Mouse (Mus musculus) MEL-GATA-1-ER (cell line): ENCODE results near the gene Fnbp1l.

Source experiments
- DNase-seq: peaks from one replicate; pipeline ENCODE4 v3.0.0-alpha.2; 2012; ENCODE audit warnings: low read depth; ENCODE audit errors: extremely low read depth

Fnbp1l gene

DNA sequence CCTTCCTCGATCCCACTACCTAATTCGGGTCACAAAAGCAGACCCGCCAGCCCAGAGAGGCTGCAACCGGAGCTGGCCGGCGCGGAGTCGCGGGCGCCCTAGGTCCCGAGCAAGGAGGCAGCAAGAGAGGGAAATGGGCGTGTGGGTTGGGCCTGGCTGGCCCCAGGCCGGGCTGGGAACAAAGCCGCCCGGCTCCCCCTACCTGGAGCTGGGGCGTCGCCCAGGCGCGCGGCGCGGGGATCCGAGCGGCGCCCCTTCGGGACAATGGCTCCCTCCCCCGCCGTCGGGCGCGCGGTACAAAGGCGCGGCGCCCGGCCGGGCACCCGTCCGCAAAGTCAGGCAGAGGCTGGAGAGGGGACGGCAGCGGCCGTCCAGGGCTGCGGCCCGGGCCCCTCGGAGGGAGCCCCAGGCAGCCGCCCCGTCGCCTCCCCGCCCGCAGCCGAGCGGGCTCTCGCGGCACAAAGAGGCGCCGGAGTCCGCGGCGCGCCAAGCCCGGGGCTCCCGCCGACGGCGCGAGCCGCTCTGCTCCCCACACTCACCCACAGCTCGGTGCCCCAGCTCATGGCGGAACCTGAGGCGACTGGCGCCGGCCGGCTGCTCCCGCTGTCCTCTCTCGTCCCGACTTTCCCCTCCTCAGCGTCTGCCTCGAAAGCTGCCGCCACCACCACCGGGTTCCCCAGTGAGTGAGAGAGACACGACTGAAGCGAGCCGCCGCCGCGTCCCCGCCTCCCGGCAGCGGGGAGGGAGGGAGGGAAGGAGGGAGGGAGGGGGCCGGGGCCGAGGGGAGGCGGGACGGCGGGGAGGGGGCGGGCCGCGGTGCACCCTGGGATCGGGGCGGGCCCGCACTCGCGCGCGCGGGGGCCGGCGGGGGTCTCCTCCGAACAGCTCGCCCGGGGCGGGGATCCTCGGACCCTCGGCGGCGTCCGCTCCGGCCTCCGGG, at the start of gene Fnbp1l:
Fnbp1l (minus strand) TSS at position 725 of the 940 bp plus-strand sequence.
- DNase-seq: no peak

DNA sequence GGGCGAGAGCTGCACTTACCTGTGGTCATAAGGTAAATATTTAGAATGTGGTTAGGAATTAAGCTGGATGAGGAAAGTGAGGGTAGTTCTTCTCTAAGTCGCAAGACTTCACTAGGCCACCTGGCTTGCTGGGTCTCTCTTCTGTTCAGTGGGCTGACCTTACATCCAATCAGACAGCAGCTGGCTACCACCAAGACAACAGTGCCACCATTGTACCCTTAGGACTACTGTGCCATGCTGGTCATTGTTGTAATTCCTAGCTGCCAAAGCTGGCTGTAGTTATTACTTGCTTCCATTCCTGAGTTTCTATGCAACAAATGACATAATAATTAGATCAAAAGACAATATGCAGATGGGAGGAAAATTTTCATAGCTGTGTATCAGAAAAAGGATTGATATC, 41.3 kb upstream of the Fnbp1l start:
- no peak for DNase-seq

DNA sequence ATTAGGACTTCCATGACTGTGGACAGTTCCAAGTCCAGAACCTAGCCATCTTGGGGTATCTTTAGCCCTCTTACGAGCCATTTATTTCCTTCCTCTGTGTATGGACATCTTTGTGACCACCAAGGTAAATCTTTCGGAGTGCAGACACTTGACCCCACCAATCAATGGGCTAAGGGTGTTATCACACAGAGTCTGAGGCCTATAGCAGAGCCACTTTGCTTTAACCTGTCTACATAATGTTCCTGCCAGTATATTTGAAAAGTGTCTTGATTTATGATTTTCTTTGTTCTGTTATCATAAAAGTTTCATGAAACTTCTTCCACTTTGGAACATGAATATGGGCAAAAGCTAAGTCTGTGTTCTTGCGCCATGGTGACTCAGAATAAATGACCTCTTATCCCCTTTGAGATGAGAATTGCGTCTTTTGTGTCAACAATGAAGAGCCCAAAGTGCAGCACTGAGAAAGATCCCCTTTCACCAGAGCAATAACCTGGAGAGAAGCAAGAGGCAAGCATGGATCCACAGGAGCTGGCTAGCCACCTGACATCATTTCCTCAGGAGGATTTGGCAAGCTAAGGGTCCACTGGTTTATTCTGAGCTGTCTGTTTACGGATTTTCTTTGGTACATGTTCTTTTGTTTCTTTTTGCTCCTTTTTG, 39.9 kb upstream of the Fnbp1l start:
- DNase-seq: no peak

DNA sequence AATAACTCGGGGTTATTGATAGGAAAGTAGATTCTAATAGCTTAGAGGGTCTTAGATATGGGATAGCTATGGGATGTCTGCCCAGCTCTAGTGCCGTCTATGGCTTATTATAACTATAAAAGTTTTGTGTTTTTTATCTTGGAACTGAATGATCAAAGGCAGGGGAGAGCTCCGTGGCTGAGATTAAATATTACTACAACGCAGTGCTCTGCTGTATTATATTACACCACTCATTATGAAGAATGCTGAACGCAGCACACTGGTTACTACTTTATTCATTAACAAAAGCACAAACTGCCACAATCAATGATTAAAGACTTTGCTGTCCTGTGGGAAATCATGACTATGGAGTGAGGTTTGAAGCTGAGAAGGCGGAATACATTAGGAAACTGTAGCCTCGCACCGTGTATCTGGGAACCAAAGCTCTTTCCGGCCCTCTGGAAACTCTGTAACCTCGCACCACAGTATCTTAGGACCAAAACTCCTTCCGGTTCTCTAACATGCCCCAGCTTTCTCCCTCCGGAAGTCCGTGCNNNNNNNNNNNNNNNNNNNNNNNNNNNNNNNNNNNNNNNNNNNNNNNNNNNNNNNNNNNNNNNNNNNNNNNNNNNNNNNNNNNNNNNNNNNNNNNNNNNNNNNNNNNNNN, 27.8 kb upstream of the Fnbp1l start:
- DNase-seq: no peak

DNA sequence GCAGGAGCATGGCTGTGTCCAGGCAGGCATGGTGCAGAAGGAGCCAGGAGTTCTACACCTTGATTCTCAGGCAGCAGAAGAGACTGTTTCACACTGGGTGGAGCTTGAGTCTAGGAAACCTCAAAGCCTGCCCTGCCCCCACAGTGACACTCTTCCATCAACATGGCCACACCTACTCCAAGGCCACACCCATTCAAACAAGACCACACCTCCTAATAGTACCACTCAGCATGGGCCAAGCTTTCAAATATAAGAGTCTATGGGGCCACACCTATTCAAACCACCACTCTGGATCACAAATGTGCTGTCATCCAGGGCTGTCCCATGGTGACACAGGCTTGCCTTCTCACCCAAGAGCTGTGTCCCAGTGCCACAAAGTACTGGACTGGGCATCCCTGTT, 20.8 kb upstream of the Fnbp1l start:
- DNase-seq: no peak

DNA sequence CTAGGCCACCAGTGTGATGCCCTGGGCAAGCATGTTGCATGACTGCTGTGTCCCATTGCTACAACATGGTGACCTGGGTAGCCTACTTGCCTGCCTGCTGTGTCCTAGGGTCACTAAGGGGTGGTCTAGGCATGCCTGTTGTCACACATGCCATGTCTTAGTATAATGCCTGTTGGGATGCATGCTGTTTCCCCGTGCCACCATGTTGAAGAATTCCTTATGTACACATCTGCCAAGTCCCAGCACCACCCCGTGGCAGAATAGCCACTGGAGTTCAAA, 19.6 kb upstream of the Fnbp1l start:
- DNase-seq: no peak

DNA sequence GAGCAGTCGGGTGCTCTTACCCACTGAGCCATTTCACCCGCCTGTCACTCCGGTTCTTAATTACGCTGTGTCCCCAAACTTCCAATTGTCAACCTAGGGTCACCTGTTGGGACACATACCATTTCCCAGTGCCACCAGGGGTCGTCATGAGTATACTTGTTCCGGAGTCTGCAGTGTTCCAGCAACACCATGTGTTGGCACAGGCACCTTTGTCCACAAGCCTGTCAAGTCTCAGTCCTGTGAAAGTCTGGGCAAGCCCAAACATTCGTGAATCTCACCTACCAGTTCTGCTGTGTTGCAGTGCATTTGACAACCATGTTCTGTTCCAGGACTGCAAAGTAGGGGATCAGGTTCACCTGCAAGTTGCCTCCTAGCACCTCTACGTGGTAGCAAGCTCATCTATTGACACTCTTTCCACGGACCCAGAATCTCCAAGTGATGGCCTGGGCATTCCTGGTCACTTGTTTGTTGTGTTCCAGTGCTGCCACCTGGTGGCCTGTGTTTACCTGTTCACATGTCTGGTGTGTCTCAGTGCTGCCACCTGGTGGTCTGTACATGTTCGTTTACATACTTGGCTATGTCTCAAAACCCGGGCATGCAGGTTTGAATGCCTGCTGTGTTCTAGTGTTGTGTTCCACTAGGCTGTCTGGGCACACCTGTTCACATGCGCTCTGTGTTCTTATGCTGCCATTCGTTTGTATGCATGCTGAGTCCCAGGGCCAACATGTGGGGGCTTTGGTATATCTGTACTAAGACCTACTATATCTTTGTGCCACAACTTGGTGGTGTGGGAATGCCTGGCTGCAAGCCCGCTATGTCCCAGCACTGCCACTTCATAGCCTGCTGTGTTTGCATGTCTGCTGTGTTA, 19.0 kb upstream of the Fnbp1l start:
- peak; percentile 92 for DNase-seq

DNA sequence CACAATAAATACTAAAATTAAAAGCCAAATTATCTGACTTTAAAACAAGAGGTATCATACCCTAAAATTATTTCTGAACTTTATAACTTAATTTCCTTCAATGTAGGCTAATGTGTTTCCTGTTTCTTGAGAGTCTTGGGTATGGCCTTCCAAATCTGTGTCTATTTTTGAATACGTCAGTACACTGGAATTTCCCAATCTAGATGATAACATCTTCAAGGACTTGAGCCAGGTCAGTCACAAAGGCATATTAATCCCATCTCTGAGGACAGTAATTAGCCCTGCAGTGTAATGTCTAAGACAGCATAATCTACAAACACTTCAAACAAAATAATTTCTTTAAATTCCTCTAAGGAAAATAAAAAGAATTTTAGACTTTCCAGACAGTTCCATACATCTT, 17.8 kb upstream of the Fnbp1l start:
- no peak for DNase-seq

DNA sequence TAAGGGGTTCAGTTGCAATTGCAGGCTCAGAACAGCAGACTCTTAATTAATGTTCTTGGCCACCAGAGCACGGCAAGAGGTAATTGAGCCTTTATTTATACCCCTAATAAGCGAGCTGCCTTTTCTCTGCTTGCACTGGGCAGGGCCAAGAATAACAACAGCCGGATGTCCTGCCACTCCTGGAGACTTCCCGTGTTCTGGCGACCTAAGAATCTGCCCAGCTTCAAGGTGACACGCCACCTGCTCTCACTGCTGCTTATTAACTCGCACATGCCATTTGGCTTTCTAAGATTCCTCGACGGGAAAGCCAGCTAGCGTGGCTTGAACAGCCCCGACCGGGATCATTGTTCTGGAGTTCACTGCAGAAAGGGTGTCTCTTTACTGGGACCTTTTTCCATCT, 15.7 kb upstream of the Fnbp1l start:
- no peak for DNase-seq

DNA sequence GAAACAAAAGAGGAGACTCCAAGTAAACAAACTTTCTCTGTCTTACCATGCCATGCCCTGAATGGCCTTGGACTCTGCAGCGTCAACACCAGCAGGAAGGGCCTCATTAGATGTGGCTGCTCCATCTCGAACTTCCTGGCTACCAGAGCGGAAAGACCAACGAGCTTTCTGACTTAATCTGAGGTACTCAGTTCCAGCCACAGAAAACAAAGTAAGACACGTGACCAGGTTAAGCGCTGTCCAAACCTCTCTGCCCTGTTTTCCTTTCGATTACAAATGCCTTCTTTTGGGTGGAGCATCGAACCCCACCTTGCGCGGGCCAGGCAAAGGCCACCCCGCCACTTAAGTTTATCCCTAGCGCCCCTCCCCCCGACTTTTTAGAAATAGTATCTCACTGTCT, 10.1 kb upstream of the Fnbp1l start:
- DNase-seq: no peak

DNA sequence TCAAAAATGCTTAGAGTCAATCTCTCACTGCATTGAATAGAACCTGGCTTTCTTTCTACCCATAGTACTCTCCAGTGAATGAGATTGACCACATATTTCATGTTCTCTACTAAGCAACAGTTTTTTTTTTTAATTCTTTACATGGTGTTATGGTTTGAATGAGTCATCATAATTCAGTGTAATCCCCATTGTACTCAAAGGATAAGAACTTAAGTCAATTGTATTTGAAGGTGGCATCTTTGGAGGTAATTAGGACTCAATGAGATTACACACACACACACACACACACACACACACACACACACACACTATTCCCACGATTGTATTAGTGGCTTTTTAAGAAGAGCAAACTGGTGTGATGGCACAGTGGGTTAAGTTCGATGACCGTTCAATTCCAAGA, 9.4 kb upstream of the Fnbp1l start:
- DNase-seq: no peak

DNA sequence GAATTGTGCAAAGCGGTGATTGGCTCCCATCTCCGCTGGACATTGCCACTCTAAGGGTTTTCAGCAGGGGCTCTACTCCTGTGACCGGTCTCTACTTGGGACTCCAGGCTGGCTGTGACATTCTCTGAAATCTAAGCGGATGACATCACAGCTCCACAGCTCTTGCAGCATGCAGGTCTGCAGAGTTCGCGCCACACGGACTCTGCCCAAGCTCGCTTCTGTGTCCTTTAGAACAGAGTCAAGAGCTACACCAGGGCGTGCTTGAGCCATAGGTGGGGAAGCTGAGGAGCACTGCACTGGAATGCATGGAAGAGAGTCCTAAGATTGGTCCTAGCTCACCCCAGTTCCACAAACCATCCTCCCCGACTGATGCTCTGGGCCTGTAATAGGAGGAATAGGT, 9.0 kb upstream of the Fnbp1l start:
- no peak for DNase-seq

DNA sequence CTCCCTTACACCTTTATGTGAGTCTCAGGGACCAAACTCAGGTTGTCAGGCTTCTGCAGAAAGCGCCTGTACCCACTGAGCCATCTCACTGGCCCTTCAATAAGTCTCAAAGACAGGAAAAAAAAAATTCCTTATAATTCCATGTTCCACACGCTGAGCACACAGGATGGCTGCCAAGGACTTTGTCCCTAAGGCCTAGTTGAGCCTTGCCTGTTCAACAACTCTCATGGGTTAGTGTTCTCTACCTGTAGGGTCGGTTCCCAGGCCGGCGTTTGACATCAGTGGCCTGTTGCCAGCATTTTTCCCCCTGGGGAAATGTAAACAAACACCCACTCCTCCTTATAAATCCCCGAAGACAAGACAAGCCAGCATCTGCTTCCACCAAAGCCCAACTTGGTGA, 8.3 kb upstream of the Fnbp1l start:
- DNase-seq: no peak

DNA sequence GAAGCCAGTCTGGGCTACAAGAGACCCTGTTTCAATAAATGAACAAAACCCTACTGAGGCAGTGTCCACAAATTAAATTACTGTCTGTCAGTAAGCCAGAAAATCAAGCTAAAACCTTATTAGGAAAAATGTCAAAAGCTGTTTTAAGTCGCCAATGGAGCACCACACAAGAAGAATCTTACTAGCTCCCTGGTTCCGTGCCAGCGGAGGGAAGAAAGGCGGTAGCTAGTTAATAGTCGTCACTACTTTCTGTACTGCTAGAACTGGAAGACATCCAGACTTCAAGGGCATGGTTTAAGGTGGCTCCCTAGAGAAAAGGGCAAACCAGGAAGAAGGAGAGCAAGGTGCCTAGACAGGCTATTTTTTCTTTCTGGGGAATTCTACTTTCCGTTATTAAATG, 5.1 kb upstream of the Fnbp1l start:
- DNase-seq: no peak

DNA sequence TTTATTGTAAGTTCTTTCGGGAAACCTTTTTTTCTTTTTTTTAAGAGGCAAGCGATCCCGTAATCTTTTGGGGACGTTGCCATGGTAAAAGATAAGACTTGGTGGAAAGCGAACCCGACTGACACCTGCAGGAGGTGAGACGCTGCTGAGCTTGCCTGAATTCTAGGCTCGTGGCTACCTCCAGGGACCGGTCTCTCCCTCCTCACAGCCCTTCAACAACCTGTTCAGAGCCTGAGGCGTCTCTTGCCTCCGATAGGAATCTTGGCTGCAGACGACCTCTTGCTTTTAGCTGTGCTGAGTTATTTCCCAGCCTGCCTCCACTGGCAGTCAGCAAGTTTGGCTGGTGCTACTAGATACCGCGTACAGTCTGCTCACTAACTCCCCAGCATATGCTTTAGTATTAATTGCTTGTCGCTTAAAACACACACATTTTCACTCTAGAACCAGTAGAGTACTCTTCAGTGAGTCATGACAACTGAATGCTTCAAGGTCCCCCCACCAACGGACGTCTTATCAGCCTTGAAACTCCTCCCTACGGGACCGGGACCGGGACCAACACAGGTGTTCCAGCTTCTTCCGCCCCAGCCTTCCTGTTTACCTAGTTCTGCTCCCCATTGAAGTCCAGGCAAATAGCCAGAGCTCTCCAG, 893 bp upstream of the Fnbp1l start:
- no peak for DNase-seq

DNA sequence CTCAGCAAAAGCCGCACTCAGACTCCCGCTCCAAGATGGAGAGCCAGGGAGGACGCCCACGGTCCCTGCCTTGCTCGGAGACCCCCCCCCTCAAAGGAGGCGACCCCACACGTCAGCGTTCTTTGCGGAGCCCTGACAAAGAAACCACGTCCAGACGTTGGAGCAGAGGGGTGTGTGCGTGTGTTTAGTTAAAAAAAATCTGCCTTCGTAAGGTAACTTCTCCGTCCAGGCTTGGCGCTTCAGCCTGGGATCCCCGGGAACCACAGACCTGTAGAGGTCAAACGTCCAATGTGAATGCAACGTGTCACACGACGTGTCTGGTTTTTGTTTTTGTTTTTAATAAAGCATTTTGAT, 393 bp upstream of the Fnbp1l start:
- DNase-seq: no peak

DNA sequence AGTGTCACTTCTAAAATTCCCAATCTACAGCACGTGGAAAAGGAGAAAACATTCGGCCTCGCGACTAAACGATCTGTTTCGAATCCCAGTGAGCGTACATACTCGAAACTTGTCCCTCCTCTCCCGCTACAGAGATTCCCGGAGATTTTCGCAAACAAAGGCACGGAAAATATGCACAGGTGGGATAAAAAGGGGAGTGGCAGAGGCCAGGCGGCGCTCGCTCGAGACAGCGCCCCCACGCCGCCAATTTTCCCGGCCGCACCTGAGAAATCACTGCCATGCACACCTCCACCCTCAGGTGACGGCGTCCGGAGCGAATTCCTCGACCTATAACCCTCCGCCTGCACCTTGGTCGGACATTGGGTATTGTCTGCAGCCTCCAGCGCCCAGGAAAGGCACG, 1.1 kb downstream of the Fnbp1l start:
- DNase-seq: no peak

DNA sequence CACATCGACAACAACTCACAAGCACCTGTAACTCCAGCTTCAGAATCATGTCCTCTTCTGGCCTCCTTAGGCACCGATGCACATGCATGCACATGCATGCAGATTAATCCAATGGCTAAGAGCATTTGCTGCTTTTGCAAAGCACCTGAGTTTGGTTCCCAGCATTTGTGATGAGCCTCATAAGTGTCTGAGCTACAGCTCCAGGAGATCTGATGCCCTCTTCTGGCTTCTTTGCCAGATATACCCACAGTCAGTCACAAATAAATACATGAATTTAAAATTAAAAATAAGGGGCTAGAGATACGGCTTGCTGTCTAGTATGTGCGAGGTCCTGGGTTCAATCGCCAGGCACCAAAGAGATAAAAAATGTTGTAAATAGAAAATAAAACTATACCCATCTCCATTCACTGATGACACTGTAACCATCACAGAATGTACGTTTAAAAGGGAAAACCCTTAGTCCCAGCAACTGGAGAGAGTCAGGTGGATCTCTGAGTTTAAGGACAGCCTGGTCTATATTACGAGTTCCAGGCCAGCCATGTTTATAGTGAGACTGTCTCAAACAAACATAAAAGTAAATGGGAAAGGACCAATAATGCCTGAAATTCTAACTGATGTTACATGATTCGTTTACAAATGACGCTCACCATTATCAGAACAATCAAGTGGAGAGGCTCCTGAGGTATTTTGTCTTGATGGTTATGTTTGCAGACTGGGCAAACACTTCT, 1.7 kb downstream of the Fnbp1l start:
- DNase-seq: no peak

DNA sequence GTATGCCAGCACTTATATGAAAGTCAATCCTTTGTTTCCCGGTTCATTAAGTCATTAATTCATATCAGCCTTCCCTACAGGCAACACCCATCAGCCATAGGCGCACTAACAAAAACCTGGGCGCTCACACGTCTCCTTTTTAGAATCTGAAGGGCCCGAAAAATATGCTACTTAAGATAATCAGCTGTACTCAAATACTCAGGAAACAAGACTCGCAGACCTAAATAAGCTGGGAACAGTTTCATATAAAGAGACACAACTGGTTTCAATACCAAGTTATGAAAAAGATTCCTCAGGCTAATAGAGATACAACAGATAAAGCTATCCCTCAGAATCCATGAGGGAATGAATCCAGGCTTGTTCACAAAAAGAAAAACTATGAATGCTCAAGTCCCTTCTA, 7.0 kb downstream of the Fnbp1l start:
- no peak for DNase-seq

DNA sequence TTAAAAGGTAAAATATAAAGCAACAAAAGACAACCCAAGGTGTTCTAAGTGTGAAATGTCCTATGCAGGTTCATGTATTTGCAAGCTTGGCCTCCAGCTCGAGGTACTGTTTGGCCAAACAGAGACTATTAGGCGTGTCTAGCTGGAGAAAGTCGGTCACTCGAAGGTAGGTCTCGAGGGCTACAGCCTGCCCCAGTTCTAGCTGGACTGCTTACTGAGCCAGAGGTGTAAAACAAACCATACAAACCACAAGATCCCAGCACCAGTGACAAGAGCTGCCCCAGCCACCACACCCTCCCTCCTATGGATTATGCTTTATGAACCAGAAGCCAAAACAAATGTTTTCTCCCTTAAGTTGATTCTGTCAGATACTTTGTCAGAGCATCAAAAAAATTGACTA, 7.8 kb downstream of the Fnbp1l start:
- DNase-seq: no peak
